Mouse (Mus musculus) WW6 (cell line): Measurements from ENCODE around the gene Dnah2.
"Not testable (repeated sequence)": the region's sequence is repeated elsewhere in the genome, so short reads cannot be mapped to it uniquely, and the experiment has no call there.

Experiments
- DNase-seq: peaks from one replicate; pipeline ENCODE4 v3.0.0-alpha.2; 2013; ENCODE audit warnings: low read depth, low spot score

The Dnah2 gene

DNA sequence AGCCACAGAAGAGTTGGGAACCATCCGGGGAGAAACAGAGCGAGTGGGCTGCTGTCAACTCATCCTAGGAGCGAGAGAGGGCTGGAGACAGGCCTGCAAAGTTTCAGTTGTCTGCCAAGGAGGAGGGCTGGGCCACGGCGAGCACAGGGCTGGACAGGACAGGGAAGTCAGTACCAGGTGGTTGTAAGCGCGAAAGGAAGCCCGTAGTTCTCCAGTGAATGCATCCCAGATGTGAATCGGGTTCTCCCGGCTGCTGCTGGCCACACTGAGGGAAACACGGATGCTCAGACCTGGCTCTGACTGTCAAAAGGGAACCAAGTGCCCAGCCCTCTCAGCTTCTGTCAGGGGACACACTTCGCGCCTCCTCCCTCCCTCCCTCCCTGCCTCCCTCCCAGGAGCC, 14.5 kb upstream of the Dnah2 start:
- no peak for DNase-seq

DNA sequence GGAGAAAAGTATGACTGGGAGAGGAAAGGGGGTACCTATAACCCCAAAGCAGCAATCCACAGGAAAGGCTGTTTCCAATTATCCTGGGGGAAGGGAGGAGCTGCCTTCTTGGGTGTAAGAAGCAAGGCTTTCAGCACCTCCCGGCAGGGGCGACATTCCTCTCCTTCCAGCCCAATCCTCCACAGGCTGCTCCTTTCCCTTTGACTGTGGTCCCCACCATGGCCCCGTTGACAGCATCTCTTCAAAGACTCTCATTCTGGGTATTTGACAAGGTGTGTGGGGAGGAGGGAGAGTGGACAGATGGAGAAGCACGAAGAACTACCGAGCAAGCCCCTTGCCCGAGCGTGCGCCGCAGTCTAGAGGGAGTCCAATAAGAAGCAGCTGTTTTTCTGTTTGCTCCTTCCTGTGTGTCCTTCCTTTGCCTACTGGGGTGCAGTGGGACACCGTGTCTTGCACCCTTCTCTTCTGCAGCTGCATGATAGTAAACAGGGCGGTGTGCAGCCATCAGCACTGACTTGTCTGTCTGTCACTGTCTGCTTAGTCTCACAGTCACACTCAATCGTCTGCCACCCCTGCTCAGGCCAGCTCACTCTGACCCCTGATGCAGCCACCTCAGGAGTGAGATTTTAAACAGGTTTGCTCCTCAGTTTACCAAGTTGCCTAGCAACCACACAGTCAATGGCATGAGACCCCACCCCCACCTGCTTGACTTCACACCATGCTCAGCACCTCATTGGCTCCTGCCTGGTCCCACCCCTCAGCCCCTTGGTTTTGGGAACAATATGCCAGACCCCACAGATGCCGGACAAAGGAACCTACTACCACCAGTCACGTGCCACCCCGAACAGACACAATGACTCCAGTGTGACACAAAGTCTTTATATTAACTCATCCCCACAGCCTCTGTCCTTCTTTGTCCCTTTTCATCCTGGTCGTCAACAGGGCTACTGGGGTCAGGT, 12.3 kb upstream of the Dnah2 start:
- no peak for DNase-seq

DNA sequence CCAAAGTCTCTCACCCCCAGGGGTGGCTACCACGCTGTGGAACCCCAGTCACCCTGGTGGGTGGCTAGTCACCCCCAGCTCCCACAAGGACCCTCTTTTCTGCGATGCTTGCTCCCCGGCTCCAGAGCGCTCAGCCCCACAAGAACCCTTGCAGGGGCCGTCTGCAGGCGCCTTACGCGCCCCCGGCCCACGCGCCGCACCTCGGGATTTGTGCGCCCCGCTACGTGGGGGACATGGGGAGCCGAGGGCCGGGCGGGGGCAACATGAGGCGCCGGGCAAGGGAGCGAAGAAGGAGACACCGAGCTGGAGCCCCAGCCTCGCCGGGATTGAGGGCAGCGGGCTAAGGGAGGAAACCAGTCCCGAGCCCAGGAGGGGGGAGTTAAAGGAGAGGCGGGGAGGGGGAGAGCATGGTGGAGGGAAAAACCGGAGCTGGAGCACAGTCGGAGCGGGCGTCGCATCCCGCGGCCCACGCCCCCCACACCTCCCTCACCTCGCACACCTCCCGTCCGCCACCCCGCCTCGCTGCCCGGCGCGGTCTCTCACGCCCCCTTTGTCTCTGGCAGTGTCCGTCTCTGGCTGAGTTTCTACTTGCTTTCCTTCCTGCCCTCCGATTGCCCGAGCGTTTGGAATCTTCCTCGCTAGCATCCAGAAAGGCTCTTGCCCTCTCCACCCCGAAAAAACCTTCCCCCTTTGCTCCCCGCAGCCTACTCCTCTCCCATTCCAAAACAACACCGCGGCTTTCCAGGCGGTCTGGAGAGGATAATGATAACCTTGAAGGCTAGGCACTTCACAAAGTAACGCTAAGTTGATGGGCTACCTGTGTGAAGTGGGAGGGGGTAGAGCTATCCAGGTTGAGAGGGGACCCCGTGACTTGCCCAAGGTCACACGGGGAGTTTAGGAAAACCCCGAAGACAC, 11.2 kb upstream of the Dnah2 start, which contains the start of gene Efnb3:
TSS of gene Efnb3 (minus strand) at position 355 of the 915 bp plus-strand sequence.
- DNase-seq, result no peak

DNA sequence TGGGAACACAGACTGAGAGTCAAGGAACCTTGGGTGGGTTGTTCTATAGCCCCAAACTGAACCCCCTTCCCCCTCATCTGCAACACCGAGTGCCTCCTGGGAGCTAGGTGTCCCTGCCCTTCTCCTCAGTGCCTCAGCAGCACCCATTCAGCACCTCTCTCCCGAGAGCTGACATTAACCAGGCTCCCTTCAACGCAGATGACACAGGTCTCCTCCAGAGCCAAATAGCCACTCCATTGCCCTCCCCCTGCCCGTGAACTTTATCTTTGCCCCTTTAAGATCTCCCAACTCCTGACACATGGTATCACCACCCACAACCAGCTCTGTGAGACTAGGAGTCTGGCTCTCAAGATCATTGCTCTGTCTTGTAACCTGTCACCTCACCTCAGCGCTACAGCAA, 10.3 kb upstream of the Dnah2 start:
- DNase-seq, result no peak

DNA sequence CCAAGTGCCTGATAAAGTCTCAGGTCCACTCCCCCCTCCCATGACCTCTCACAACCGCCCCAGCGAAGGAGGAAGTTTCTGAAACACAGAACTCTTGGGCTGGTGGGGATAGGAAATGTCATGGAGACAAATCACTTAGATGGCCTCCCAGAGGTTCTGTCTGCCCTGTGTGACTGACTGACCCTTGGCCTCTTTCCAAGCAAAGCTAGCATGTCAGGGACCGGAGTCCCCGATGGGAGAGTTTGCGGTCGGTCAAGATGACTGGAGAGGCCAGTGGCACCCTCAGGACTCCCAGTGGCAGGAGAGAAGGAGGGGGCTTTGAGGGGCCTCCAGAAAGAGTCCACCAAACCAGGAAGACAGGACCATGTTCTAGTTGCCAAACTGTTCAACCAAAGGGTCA, 9.8 kb upstream of the Dnah2 start:
- no peak for DNase-seq

DNA sequence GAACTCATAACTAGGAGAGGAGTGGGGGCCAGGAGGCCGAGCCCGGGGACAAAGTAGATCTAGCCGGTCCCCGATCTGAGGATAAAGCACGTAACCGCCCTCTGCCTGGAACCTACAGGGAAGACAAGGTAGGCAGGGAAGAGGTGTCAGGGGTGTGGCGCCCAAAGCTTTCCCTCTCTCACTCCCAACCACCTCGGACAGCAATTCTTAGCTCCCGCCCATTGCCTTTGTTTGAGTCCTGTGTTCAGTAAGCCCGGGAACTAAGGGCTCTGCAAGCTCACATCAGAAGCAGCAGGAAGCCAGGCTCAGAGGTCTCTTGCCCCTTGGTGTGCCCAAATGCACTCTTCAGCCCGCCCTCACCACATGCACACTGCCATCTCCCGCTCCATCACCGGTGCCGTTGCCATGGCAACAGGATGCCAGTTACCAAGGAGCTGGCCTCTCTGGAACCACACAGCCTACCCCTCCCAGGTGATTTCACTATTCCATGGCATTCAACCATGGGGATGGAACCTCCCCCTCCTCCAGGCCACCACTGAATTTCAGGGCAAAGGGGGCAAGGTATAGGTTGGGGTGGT, 8.6 kb upstream of the Dnah2 start:
- DNase-seq, result no peak

DNA sequence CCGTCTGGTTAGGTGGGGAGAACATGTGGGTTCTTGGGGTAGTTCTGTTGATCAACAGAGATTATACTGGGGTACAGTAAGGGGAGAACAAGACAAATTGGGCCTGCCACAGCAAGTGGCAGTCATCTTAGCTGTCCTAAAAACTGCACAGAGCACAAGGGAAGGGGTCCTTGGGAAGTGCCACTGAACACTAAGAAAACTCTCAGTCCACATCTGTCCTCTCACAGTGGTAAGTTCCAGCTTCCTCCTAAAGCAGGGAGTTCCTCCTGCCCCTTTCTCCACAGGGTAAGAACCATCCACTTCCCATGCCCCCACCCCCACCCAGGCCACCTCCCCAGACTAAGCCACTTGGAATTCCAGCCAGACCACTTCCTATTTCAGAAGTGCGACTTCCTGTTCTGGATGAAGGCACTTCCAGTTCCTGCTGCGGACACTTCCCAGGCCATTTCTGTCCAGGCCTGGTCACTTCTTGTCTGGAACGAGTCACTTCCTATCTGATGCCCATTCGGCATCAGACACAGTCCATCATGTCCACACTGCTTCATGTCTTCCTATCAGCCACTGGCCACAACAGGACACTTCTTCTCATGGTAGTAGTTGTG, 5.7 kb upstream of the Dnah2 start:
- DNase-seq, result no peak

DNA sequence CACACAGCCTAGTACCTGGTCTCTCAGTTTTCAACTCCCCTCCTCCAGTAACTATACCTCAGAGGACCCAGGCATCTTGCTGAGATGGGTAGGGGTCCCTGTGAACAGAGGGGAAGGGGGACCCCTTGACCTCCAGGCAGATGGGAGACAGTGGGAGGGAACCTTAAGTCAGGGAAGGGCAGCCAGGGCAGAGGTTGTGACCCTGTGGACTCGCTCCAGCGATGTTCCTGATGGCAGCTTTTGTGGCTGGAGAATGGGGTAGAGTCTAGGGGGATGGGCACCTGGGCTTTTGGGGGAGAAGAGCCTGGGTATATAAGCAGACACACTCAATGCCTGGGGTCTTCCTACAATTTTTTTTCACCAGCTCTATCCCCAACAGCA, 4.4 kb upstream of the Dnah2 start:
- no peak for DNase-seq

DNA sequence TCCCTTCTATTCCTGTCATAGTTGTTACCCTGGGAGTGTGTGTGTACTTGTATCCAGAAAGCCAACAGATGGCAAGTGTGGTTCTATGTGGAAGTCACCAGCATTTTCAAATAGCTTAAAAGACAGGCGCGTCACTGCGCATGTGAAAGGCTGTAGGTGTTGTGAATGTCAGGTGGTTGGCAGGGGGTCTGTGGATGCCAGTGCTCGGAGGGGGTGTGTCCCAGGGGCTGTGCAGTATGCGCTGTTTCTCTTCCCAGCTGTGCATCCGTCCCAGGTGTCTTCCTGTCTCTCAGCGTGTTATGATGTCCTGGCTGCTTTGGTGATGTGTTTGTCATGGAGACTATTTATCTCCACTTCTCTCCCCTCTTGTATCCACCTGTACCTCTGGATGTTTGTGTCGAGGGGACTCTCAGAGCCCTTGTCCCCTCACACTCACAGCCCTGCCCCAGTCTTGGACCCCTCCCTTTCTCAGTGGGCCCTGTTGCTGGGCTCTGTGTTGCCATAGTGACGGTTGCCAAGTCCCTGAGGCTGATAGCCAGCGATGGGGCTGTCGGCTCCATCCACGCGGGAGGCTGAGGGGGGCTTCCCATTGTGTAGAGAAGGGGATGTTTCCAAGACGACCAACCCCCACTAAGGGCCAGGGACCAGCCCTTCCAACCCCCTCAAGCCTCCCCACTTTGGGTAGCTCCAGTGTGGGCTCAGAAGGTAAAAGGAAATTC, 3.9 kb upstream of the Dnah2 start:
- no peak for DNase-seq

DNA sequence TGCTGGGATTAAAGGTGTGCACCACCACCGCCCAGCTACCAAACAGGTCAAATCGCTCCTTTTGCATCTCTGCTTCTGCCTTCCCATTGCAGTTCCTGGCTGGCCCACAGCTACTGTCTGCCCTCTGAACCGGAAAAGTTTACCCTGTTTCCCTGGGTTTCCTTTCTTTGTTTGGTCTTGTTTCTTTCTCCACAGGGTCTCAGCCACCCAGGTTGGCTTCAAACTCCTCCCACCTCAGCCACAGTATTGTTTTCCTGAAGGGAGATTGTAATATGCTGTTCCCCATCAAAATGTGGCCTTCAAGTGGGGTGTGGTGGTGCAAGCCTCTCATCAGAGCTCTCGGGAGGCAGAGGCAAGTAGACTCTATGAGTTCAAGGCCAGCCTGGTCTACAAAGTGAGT, 2.4 kb upstream of the Dnah2 start:
- DNase-seq, result no peak

DNA sequence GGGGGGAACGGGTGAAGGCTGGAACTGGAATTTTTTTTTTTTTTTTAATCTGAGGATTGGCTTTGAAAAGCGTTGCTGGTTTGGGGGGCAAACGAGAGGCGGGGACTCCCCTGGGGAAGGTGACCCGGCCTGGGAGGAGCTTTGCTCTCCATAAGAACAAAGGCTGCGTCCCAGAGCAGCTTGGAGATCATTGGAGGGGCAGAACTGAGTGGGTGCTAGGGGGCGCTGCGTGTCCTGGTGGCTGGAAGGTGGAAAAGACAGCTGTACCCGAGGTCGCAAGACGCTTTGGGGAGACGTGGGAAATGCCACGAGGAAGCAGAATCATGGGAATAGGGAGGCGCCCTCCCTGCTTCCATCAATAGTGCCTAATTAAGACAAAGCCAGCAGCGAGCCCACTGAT, 1.8 kb downstream of the Dnah2 start:
- no peak for DNase-seq

DNA sequence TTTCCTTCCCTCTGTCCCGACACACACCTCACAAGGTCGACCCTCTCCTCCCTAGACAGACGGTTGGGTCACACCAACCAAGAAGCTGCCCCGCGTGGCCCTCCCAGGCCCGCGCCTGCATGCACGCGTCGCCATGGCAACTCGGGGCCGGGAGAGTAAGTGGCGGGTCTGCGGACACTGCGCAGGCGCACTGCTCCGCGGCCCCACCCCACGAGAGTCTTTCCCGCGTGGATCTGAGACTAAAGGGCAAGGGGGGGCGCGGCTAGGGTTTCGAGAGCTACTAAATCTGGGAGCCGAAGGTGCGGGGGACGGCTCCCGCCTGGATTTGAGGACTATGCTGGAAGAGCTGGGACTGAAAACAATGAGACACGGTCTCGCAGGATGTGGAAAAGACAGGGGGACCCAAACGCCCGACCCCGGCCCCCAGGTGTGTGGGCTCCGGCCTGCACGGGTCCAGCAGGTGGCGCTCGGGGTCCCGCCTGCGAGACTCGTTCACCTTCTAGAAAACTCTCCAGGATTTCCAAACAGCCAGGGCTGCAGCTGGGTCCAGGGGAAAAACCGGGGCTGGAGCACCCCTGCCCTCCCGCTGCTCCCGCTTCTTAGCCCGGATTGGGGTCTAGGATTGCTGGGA, 2.4 kb downstream of the Dnah2 start:
- no peak for DNase-seq

DNA sequence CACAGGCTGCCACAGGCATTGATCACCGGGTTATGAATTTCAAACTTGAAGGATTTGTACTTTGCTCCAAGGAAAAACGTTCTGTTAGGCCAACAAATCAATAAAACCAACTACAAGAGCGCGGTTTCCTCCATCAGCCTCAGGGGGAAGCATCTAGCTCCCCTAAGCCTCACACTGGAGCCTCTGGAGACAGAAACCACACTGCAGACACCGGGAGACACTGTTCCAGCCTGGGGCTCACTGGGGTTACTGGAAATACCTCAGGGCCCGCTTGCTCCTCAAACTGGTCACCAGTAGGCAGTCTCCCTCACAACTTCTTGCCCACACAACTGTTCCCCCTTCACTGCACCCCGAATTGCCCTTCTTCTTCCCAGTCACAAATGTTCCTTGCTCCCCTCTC, 3.0 kb downstream of the Dnah2 start:
- DNase-seq, result no peak

DNA sequence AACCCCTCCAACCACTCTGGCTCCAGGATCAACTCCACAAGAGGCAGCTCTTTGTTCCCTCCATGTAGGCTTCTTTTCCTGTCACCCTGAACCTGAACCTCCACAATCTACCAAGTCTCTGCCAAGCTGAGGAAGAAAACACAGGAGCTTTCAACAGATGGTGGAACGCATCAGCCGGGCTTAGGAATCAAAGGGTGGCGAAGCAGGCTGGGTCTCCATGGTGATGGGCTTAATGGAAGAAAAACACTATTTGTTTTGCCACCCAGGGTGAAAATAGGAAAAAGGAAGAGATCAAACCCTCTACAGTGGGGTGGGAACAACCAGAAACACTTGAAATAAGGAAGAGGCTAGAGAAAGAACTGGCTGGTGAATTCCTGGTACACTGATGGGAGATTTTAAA, 5.3 kb downstream of the Dnah2 start:
- no peak for DNase-seq

DNA sequence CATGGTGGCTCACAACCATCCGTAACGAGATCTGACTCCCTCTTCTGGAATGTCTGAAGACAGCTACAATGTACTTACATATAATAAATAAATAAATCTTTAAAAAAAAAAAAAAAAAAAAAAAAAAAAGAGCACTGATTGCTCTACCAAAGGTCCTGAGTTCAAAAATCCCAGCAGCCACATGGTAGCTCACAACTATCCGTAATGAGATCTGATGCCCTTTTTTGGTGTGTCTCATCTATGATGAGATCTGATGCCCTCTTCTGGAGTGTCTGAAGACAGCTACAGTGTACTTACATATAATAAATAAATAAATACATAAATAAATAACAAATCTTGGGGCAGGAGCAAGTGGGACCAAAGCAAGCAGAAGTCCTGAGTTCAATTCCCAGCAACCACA, 7.2 kb downstream of the Dnah2 start:
- not testable (repeated sequence) for DNase-seq

DNA sequence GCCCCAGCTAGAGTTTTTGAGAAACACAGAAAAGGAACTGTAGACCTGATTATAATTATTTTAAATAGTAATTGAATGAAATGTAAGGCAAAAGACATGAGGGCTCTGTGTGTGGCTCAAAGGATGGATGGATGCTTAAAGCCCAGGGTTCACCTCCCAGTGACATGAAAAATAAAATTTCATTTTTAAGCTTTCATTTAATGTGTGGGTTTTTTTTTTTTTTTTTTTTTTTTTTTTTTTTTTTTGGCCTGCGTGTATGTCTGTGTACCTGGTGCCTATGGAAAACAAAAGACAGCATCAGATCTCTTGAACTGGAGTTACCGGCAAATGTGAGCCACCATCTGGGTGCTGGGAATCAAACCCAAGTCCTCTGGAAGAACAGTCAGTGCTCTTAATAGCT, 8.2 kb downstream of the Dnah2 start:
- no peak for DNase-seq

DNA sequence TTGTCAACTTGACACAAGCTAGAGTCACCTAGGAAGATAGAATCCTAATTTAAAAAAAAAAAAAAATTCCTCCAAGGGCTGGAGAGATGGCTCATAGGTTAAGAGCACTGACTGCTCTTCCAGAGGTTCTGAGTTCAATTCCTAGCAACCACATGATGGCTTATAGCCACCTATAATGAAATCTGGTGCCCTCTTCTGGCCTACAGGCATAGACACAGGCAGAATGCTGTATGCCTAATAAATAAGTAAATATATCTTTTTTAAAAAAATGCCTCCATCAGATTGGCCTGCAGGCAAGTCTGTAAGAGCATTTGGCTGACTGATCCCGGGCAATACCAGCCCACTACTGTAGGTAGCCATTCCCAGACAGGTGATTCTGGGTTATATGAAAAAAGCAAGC, 13.9 kb downstream of the Dnah2 start:
- DNase-seq, result no peak

DNA sequence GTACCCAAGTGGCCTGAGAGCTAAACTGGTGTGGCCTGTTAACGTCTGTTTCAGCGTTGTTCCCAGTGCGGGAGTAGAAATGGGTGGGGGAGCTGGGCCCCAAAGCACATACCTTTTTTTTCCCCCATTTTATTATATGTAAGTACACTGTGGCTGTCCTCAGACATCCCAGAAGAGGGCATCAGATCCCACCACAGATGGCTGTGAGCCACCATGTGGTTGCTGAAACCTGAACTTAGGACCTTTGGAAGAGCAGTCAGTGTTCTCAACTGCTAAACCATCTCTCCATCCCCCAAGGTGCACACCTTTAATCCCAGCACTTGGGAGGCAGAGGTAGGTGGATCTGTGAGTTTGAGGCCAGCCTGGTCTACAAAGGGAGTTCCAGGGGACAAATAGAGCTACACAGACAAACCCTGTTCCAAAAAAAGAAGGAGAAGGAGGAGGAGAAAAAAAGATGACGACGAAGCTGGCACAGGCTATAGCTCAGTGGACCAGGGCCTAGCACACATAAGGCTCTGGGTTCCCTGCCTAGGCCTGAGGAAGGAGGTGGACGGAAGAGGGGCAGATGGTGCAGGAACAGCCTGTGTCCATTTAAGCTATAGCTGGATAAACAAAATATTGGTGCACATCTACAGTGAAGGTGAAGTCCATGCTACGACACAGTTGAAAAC, 16.3 kb downstream of the Dnah2 start:
- no peak for DNase-seq

DNA sequence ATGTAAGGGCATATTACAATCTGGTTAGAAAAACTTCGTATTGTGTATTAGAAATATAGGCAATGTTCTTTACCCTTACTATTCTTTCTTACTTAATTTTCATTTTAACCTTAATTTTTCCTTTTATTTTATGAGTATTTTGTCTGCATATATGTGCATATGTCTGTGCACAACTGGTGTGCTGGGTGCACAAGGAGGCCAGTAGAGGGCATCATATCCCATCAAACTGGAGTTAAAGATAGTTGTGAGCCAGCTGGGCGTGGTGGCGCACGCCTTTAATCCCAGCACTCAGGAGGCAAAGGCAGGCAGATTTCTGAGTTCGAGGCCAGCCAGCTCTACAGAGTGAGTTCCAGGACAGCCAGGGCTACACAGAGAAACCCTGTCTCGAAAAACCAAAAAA, 18.2 kb downstream of the Dnah2 start:
- DNase-seq, result not testable (repeated sequence)

DNA sequence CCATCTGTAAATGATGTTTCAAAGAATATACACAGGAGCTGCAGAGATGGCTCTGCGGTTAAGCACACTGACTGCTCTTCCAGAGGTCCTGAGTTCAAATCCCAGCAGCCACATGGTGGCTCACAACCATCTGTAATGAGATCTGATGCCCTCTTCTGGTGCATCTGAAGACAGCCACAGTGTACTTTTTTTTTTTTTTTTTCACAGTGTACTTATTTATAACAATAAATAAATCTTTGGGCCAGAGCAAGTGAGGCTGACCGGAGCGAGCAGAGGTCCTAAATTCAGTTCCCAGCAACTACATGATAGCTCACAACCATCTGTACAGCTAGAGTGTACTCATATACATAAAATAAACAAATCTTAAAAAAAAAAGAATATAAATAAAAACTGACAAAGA, 18.6 kb downstream of the Dnah2 start:
- DNase-seq, result not testable (repeated sequence)
